Mouse (Mus musculus) urinary bladder, postnatal 14 days (tissue): ENCODE measurements around the gene Tbcd.
A peak's percentile ranks its signal among the peaks of the same experiment; 100 is the strongest.

Source experiments
- DNase-seq: peaks from one replicate; pipeline ENCODE4 v3.0.0; 2021; ENCODE audit warnings: low spot score

The Tbcd gene

GRCm38 (mm10) chr11:121451753-121452635 is at the start of gene Tbcd:
TSS of gene Tbcd (plus strand) at chr11:121451949.
- peak; percentile 94 for DNase-seq

- no peak for DNase-seq
Measured at GRCm38 (mm10) chr11:121407366-121408155, 44.2 kb upstream of the Tbcd start.

- DNase-seq: no peak
Measured at GRCm38 (mm10) chr11:121414762-121415161, 37.0 kb upstream of the Tbcd start.

GRCm38 (mm10) chr11:121415351-121415750 is 36.4 kb upstream of the Tbcd start:
- no peak for DNase-seq

- DNase-seq: no peak
Measured at GRCm38 (mm10) chr11:121417971-121418370, 33.8 kb upstream of the Tbcd start.

- DNase-seq: no peak
Measured at GRCm38 (mm10) chr11:121418932-121419331, 32.8 kb upstream of the Tbcd start.

- no peak for DNase-seq
Measured at GRCm38 (mm10) chr11:121420379-121420778, 31.4 kb upstream of the Tbcd start.

- DNase-seq: peak; percentile 100
Measured at GRCm38 (mm10) chr11:121420830-121421552, 30.8 kb upstream of the Tbcd start, which contains the start of gene Fn3krp. TSS of gene Fn3krp (plus strand) at chr11:121421401.

- no peak for DNase-seq
Measured at GRCm38 (mm10) chr11:121421553-121422173, 30.1 kb upstream of the Tbcd start.

GRCm38 (mm10) chr11:121433397-121433796 is 18.4 kb upstream of the Tbcd start:
- DNase-seq: no peak

GRCm38 (mm10) chr11:121434156-121435155 is 17.3 kb upstream of the Tbcd start, which contains the start of gene Fn3k:
TSS of gene Fn3k (plus strand) at chr11:121434913.
- peak; percentile 88 for DNase-seq

GRCm38 (mm10) chr11:121437236-121437635 is 14.5 kb upstream of the Tbcd start:
- no peak for DNase-seq

- no peak for DNase-seq
Measured at GRCm38 (mm10) chr11:121439686-121440292, 12.0 kb upstream of the Tbcd start.

- DNase-seq: no peak
Measured at GRCm38 (mm10) chr11:121441653-121442052, 10.1 kb upstream of the Tbcd start.

GRCm38 (mm10) chr11:121442076-121442475 is 9.7 kb upstream of the Tbcd start:
- no peak for DNase-seq

GRCm38 (mm10) chr11:121451216-121451726 is 478 bp upstream of the Tbcd start:
- no peak for DNase-seq

- DNase-seq: no peak
Measured at GRCm38 (mm10) chr11:121457874-121458273, 6.1 kb downstream of the Tbcd start.

GRCm38 (mm10) chr11:121467408-121467807 is 15.7 kb downstream of the Tbcd start:
- DNase-seq: no peak

- no peak for DNase-seq
Measured at GRCm38 (mm10) chr11:121474831-121475230, 23.1 kb downstream of the Tbcd start.
